ENCODE assay signal across 14 mouse cellular contexts in the genomic region with DNA sequence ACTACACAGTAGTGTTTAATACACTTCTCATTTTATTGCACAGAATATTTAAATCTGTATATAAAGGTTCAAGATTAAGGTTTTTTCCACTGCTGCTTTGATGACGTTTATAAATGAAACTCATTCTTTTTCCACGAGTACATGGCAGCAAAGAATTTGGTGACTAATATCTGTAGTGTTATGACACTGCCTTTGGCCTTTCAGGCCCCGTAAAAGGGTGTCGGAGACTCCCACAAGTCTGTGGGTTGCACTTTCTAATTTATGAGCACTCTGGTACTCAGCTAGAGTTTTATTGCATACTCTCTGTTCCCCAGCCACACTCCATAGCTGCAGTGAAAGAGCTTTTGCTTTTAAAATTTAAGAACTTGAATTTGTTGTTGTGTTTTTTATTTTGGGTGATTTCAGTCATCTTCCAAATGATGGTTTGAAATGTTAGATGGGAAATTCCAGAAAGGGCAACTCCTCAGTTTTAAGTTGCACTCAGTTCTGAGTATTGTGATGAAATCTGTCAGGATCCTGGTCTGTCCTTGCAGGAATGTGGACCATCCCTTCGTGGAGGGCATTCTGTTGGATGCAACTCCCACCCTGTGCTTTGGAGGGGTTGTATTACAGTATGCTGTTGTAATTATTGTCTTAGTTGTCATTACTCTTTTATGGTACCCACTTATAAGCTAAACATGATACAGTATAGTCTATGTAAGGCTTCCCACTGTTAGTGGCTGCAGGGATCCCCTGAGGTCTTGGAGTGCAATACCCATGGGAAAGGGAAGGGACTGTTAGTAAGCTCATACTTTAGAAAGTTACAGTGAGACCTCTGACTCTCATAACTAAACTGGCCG.
DNase-seq lines count a peak whose midpoint lies in the region; ATAC-seq lines count a peak whose summit lies in the region.
"Had no signal": no experiment of that assay in that cellular context is flagged by ENCODE, and none has a peak within 500 bp of the region (broad histone marks: within the 10 kb centered on the region; RNA-seq: fewer than 3 reads in every experiment).

No protein-coding gene starts in this region.

- peaks cover 21% of the 10 kb centered on the region for H3K4me1 ChIP-seq in limb, embryonic 12.5 days (replicated peaks)
- H3K4me1 ChIP-seq in limb, embryonic 10.5 days: peaks cover 11% of the 10 kb centered on the region
- H3K4me1 ChIP-seq: embryonic facial prominence, embryonic 10.5 days; midbrain, embryonic 10.5 days had no signal

- no peak overlapping the region for H3K9ac ChIP-seq in limb, embryonic 12.5 days (replicated peaks)

- 32% methylated on average over 6 of the region's 6 CpGs for WGBS in limb, embryonic 12.5 days
- WGBS in limb, embryonic 10.5 days: 65% methylated on average over 6 of the region's 6 CpGs

- H3K27me3 ChIP-seq in limb, embryonic 12.5 days: no peaks in the 10 kb centered on the region
- no peaks in the 10 kb centered on the region for H3K27me3 ChIP-seq in limb, embryonic 10.5 days (ENCODE audit: low read depth, poor library complexity, severe bottlenecking)
- H3K27me3 ChIP-seq in splenic B cell, adult 2 months (ENCODE audit: control insufficient read depth, insufficient read depth, low read length, poor library complexity, severe bottlenecking): no peaks in the 10 kb centered on the region

- H3K9me3 ChIP-seq in limb, embryonic 12.5 days: no peaks in the 10 kb centered on the region
- no peaks in the 10 kb centered on the region for H3K9me3 ChIP-seq in limb, embryonic 10.5 days (replicated peaks)
- H3K9me3 ChIP-seq: embryonic facial prominence, embryonic 10.5 days; midbrain, embryonic 10.5 days had no signal

- no peak overlapping the region for H3K4me2 ChIP-seq in limb, embryonic 12.5 days

- peak overlapping the region; percentile 53; the same call in 1 of the 2 replicates for H3K27ac ChIP-seq in limb, embryonic 12.5 days
- no peak overlapping the region for H3K27ac ChIP-seq in limb, embryonic 10.5 days
- H3K27ac ChIP-seq: embryonic facial prominence, embryonic 10.5 days; midbrain, embryonic 10.5 days had no signal

- H3K36me3 ChIP-seq in limb, embryonic 12.5 days: no peaks in the 10 kb centered on the region
- H3K36me3 ChIP-seq in limb, embryonic 10.5 days: no peaks in the 10 kb centered on the region
- peaks cover 5% of the 10 kb centered on the region; the same call in 1 of the 2 replicates for H3K36me3 ChIP-seq in splenic B cell, adult 2 months (ENCODE audit: control insufficient read depth, insufficient read depth, low read length, poor library complexity, severe bottlenecking)
- H3K36me3 ChIP-seq: midbrain, embryonic 10.5 days had no signal

- ATAC-seq in limb, embryonic 12.5 days (ENCODE audit: insufficient number of reproducible peaks, insufficient read depth, low FRiP score, low TSS enrichment, low read depth): peak; percentile 85; the same call in 1 of the 2 replicates

- no peak overlapping the region for H3K4me3 ChIP-seq in limb, embryonic 12.5 days (replicated peaks)
- H3K4me3 ChIP-seq in limb, embryonic 10.5 days: no peak overlapping the region
- H3K4me3 ChIP-seq: embryonic facial prominence, embryonic 10.5 days; midbrain, embryonic 10.5 days had no signal

- peak; percentile 55 for DNase-seq in adrenal gland, adult 8-10 months
- DNase-seq in adrenal gland, postnatal 25 days: no peak
- no peak for DNase-seq in limb, embryonic 10.5 days (ENCODE audit: low spot score)
- peak; percentile 30 for DNase-seq in adrenal gland, postnatal 14 days
- DNase-seq in splenic B cell, adult 2 months (ENCODE audit: low read depth, low spot score): peak; percentile 7
- no peak for DNase-seq in layer of hippocampus, postnatal 10 days (ENCODE audit: low spot score in 2 of 2)
- no peak for DNase-seq in layer of hippocampus, adult 11-12 months (ENCODE audit: low spot score)
- DNase-seq: cerebellum, postnatal 25 days; heart, postnatal 4 days; right cerebral cortex, postnatal 4 days; thymus, postnatal 14 days had no signal

Comparison
In these comparisons a context has a peak if more than half of its experiments do, and no peak if none do; other contexts are left out.
1. DNase-seq: peak in adrenal gland, adult 8-10 months (single experiment), adrenal gland, postnatal 14 days (single experiment) and splenic B cell, adult 2 months (single experiment); none in adrenal gland, postnatal 25 days (single experiment), limb, embryonic 10.5 days (single experiment), layer of hippocampus, postnatal 10 days (0 of 2) and layer of hippocampus, adult 11-12 months (single experiment).